Mouse (Mus musculus) macrophage (primary cell): ENCODE results near the gene Serpina10. TPM values are rescaled to one million over a fixed set of nuclear protein-coding genes. Genes with fewer than 3 reads are reported as not detected.

Source experiments
- H3K27ac ChIP-seq: fragments of 350-480 bp; formaldehyde crosslinking; 2 replicates; pipeline ENCODE4 v1.9.0; 2021
- H3K36me3 ChIP-seq: fragments of 350-480 bp; formaldehyde crosslinking; 2 replicates; pipeline ENCODE4 v1.9.0; 2021; ENCODE audit errors: inconsistent target
- H3K4me3 ChIP-seq: fragments of 350-480 bp; formaldehyde crosslinking; 2 replicates; pipeline ENCODE4 v1.9.0; 2021; ENCODE audit errors: inconsistent target
- H3K79me2 ChIP-seq: fragments of 350-480 bp; formaldehyde crosslinking; 2 replicates; pipeline ENCODE4 v1.9.0; 2021; ENCODE audit errors: inconsistent target
- WGBS: methylation state at CpG from one replicate; pipeline ENCODE4 v1.1.7; 2026; ENCODE audit warnings: inconsistent platforms; ENCODE audit not compliant: missing documents; 5-methylcytosine and 5-hydroxymethylcytosine counted together
- polyA plus RNA-seq: library from polyadenylated mRNA; stranded (reverse); fragments of 250-400 nt; gene quantifications from 3 replicates; pipeline ENCODE4 v1.2.4, GENCODE M21; 2018; ENCODE audit warnings: inconsistent platforms

The Serpina10 gene
- polyA plus RNA-seq, 1 experiment from 2014 or later, result not detected

- Histone ChIP-seq H3K4me3 (no peak overlapping the region), H3K36me3 (no peaks in the 10 kb centered on the region), H3K27ac (no peak overlapping the region), H3K79me2 (no peaks in the 10 kb centered on the region)
- 81% methylated on average over 5 of the region's 7 CpGs for WGBS
Measured at GRCm38 (mm10) chr12:103565151-103565550, 66.1 kb downstream of the Serpina10 start.

Other genes with a start within 250 kb of the Serpina10 start
- gene Otub2, start 242.8 kb downstream of the Serpina10 start, polyA plus RNA-seq, result 0.64 to 1.1 TPM (median 0.80 TPM) in 3 replicates
- gene 9330161L09Rik, start 223.6 kb downstream of the Serpina10 start, polyA plus RNA-seq, result 0.57 TPM in 1 of 3 replicates, not detected in the others
- 84.0 to 115 TPM (median 91.2 TPM) in 3 replicates for gene Ddx24, start 205.6 kb downstream of the Serpina10 start, polyA plus RNA-seq
- 46.8 to 77.9 TPM (median 73.3 TPM) in 3 replicates for gene Ifi27, start 197.2 kb downstream of the Serpina10 start, polyA plus RNA-seq
- 216 to 553 TPM (median 452 TPM) in 3 replicates for gene Ifi27l2a, start 187.8 kb downstream of the Serpina10 start, polyA plus RNA-seq
- gene Ifi27l2b, start 174.2 kb downstream of the Serpina10 start, polyA plus RNA-seq, result not detected in 3 replicates
- gene Ppp4r4, start 99.2 kb downstream of the Serpina10 start, polyA plus RNA-seq, result 0.07 to 0.09 TPM in 2 of 3 replicates, not detected in the other
- gene Serpina6, start 25.8 kb upstream of the Serpina10 start, polyA plus RNA-seq, result not detected in 3 replicates
- gene Serpina16, start 44.7 kb upstream of the Serpina10 start, polyA plus RNA-seq, result not detected in 3 replicates
- gene Serpina1f, start 64.1 kb upstream of the Serpina10 start, polyA plus RNA-seq, result not detected in 3 replicates
- not detected in 3 replicates for gene Serpina1d, start 142.1 kb upstream of the Serpina10 start, polyA plus RNA-seq
- gene Serpina1b, start 198.9 kb upstream of the Serpina10 start, polyA plus RNA-seq, result not detected in 3 replicates
- not detected in 3 replicates for gene Serpina1a, start 232.1 kb upstream of the Serpina10 start, polyA plus RNA-seq